Mouse (Mus musculus) left cerebral cortex, postnatal 25 days (tissue): Measurements from ENCODE around the gene Optn. TPM values are rescaled to one million over a fixed set of nuclear protein-coding genes. Genes with fewer than 3 reads are reported as not detected.
A peak's percentile ranks its signal among the peaks of the same experiment; 100 is the strongest.

ENCODE experiments used
- DNase-seq, 2 experiments: peaks; one replicate each; pipeline ENCODE4 v3.0.0; 2022; ENCODE audit warnings: low spot score in 2 of 2, mixed read lengths in 1 of 2
- intact Hi-C: fragments of 180-260 bp; cut with DNase I; formaldehyde crosslinking; loops from one replicate; pipeline ENCODE4 v1.15.1; 2025
- total RNA-seq, 2 experiments: library from RNA; stranded (reverse); gene quantifications; 2 replicates each; pipeline ENCODE4 v1.2.3; 2021

Gene Optn
- total RNA-seq, 2 experiments from 2014 or later = 17.4 TPM

DNA sequence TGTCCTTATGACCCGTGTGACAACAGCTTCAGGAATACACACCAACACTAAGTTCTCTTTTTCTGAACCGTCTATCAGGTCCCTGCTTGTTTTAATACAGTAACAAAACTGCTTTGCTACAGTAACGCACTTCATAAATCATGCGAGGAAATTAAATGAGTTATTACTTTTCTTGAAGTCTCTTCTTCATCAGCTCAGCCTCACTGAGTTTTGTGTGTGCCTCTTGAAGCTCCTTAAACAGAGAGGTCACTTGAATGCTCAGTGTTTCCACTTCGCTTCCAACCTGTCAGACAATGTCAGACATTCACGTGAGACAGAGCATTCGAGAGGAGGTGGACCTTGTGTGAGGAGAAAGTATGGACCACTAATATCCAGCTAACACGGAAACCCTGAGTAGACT is 29.1 kb downstream of the Optn start:
- no peak for DNase-seq
- intact Hi-C loops = loop anchor here (5.0 kb wide), 1 partner anchor 42 kb away; no protein-coding TSS in a partner anchor

GRCm38 (mm10) chr2:5033546-5034420 is 30.1 kb downstream of the Optn start:
- no peak for DNase-seq
- intact Hi-C loops = loop anchor here (5.0 kb wide), 1 partner anchor 41 kb away; no protein-coding TSS in a partner anchor

- no peak for DNase-seq
- intact Hi-C loops = loop anchor here (5.0 kb wide), 1 partner anchor 40 kb away; no protein-coding TSS in a partner anchor
Observed at GRCm38 (mm10) chr2:5032665-5033064, 31.2 kb downstream of the Optn start.

DNA sequence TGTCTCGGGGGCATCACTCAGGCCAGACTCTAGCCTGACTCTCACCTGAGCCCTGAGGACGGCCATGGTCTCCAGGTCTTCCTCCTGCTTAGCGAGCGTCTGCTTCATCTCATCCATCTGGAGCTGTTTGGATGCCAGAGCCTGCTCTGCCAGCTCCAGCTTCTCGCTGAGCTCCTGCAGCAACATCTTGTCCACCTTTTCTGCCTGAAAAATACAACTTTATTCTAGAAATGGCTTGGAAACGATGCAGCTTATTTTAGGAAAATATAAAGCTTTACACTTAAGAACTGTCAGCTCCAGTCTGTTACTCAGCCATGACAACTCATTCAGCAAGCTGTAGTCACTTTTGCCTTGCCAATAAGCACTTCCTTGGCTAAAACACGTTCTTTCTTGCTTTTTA is 32.6 kb downstream of the Optn start:
- DNase-seq = peak in 1 of 2 experiments; percentile 72
- intact Hi-C loops = loop anchor here (5.0 kb wide), 1 partner anchor 39 kb away; no protein-coding TSS in a partner anchor

- intact Hi-C loops = loop anchor here (5.0 kb wide), 1 partner anchor 38 kb away; no protein-coding TSS in a partner anchor
- DNase-seq = no peak
Observed at GRCm38 (mm10) chr2:5029808-5030207, 34.0 kb downstream of the Optn start.

- DNase-seq = no peak
- intact Hi-C loops = no loop called here
Observed at GRCm38 (mm10) chr2:5028047-5028446, 35.8 kb downstream of the Optn start.

DNA sequence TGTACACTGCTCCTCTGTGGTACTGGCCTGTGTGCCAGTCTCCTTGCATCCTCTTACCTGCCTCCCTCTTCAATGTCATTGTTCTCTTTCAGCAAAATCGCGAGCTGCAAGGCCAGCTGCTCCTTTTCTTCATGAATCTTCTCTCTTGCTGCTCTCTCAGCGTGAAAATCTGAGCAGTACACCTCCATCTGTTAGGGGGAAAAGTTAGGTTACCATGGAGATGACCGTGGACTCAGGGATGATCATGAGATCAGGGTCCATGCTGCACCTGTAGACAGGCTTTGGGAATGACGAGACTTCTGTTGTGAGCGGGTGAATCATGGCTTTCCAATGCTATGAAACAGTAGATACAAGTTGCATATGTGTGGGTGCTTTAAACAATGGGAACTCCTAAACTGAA is 36.8 kb downstream of the Optn start:
- no peak for DNase-seq
- intact Hi-C loops = no loop called here

GRCm38 (mm10) chr2:5025162-5025733 is 38.6 kb downstream of the Optn start:
- DNase-seq = no peak
- intact Hi-C loops = no loop called here

DNA sequence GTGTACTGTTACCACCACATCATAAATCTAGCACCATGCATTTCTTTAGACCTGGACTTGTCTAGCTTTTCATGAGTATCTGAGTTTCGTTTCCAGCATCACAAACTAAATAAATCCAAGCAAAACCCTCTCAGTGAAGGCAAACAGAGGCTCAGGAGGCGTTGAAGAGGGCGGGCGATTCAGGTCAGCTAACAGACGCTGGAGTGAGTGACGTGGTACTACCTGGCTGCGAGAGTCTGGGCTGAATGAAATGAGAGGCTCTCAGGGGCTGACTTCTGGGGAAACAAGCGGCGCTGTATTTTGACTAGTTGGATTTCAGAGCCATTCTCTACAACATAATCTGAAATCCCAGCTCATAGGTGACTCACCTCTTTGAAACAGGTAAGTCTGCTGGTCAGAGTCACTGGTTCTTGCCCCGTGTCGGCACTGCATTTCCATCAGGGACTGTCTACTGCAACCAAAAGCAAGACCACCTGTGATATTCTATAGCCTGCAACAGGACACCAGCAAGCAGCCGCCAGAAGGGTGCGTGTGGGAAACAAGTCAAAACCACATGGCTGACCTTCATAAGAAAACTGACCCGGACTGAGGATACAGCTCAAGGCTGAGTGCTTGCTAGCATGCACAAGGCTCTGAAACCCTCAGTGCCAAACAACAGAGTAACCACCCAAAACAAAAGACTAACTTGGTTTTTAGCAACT is 40.0 kb downstream of the Optn start:
- DNase-seq = no peak
- intact Hi-C loops = loop anchor here (5.0 kb wide), 1 partner anchor 107 kb away; the partner anchor contains the start of gene Phyh

DNA sequence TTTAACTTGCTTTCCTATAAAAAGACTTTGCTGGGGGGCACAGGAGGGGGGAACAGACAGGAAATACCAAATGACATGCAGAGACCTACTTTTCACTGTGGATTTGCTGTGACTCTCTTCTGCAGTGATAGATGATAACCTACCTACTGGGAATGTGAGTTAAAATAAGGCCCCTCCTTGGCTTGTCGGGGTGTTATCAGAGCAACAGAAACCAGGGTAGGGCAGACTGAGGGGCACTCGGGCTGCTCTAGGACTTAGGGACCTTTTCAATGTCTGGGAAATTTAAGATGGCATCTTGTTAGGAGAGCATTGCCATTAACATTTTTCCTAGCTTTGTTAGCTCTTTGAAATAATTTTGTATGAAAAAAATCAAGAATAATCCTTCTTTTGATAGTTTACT is 40.6 kb downstream of the Optn start:
- intact Hi-C loops = loop anchor here (5.0 kb wide), 1 partner anchor 106 kb away; the partner anchor contains the start of gene Phyh
- DNase-seq = no peak

DNA sequence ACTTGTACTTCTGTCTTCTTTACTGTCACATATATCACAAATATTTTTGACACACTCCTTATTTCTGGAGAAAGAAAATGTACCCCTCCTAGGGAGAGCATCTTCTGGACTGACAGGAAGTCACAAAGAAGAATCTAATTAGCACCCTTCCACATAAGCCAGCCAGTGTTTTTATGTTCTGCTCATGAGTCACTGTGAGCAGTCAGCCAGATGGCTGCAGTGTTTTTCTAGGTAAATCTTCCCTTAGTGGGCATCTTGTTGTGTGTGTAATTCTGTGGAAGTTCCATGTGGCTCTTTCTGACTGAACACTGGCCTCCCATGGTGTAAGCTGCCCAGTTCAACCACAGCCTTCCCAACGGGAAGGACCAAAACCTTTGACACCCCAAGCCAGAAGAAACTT is 44.1 kb downstream of the Optn start:
- DNase-seq = peak; percentile 50 to 90
- intact Hi-C loops = loop anchor here (5.0 kb wide), 1 partner anchor 102 kb away; the partner anchor contains the start of gene Phyh

GRCm38 (mm10) chr2:5016922-5017321 is 46.9 kb downstream of the Optn start:
- intact Hi-C loops = no loop called here
- no peak for DNase-seq

DNA sequence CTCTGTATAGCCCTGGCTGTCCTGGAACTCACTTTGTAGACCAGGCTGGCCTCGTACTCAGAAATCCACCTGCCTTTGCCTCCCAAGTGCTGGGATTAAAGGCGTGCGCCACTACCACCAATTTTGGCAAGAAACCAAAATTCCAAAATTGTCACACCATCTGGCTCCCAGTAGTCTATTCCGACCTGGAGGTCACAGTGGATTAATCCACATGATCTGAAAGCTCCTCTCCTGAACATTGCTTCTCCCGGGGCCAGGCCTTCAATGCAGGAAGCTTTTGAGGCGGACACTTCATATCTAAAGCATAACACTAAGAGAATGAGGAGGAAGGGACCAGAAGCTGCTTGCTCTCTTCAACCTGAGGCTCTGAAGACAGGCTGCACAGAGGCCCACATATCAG is 48.3 kb downstream of the Optn start:
- intact Hi-C loops = no loop called here
- no peak for DNase-seq

- intact Hi-C loops = no loop called here
- no peak for DNase-seq
Observed at GRCm38 (mm10) chr2:5014616-5015015, 49.2 kb downstream of the Optn start.

- DNase-seq = peak; percentile 87 to 96
- intact Hi-C loops = no loop called here
Observed at GRCm38 (mm10) chr2:5012491-5013324, 51.1 kb downstream of the Optn start, which contains the start of gene Mcm10. Mcm10 (minus strand) TSS chr2:5012791.

DNA sequence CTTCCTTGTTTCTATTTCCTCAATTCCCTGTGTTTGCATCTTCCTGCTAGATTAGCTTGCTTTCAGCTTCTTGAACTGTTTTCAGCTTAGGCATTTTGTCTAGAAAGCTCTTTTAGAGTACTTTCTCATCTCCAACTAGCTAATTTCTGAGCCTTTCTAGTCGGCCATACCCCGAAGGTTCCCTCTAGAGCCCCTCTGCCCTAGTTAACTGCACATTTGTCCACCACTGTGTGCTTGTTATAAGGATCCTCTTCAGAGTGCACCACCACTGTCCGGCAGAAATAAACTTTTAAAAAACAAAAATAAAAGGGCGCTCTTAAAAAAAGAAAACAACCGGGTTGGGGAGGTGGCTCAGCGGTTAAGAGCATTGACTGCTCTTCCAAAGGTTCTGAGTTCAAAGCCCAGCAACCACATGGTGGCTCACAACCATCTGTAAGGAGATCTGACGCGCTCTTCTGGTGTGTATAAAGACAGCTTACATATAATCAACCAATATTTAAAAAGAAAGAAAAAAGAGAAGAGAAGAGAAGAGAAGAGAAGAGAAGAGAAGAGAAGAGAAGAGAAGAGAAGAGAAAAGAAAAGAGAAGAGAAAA is 51.9 kb downstream of the Optn start:
- intact Hi-C loops = no loop called here

DNA sequence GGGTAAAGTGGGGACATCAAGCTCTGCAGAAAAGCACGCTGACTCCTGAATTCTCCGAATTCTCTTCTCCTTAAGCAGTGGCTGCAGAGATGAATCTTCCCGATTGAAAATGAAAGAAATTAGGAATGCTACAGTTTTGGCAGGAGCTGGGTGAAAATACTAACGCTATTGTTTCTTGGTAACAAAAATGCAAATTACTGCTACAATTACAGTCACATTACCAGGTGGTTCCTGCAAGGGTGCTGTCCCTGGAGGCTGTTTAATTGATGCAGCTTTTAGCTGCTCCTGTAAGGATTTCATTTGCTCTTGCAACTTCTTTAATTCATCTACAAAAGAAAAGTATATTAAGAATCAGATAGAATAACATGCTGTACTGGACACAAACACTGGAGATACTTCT is 56.7 kb downstream of the Optn start:
- no peak for DNase-seq
- intact Hi-C loops = no loop called here

More for the DNA sequence above, 51.9 kb downstream of the Optn start:
- no peak for DNase-seq

DNA sequence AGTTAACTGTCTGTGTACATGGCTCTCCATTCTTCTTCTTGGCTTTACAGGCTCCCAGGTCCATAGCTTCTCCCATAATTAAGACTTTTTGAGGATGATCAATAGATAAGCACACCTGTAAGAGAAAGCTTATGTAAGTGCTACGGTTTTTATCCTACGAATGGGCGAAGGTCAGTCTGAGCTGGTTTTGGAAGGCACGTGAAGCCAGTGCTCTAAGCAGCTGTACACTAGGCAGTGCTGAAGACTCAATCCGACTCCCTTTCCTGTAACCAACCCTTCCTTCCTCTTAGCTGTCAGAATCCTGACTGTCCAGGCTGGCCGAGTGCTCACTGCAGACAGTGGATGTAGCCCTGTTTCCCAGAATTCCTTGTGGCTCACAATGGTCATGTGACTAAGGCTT is 62.6 kb downstream of the Optn start:
- DNase-seq = no peak
- intact Hi-C loops = no loop called here

DNA sequence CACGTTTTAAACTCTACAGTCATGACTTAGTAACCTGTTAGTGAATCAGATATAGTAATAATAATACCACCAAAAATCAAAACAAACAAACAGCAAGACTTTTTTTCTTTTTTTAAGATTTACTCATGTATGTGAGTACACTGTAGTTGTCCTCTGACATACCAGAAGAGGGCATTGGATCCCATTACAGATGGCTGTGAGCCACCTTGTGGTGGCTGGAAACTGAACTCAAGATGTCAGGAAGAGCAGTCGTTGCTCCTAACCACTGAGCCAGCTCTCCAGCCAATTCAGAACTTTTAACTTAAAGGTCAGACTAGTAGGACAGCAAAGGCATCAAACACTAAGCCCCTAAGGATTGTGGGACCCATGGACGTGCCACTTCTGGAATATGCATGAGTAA is 64.9 kb downstream of the Optn start:
- intact Hi-C loops = no loop called here
- no peak for DNase-seq
